Mouse (Mus musculus) midbrain, embryonic 14.5 days (tissue): ENCODE data around the gene Tpm3. TPM values are rescaled to one million over a fixed set of nuclear protein-coding genes. Genes with fewer than 3 reads are reported as not detected.

ENCODE experiments used
- ATAC-seq: fragments of 200-750 bp; cut with Nextera tagmentation; 2 replicates; pipeline ENCODE4 v1.8.0; 2017; ENCODE audit warnings: moderate number of reproducible peaks, moderate library complexity; ENCODE audit not compliant: low FRiP score, low TSS enrichment
- DNase-seq: peaks from one replicate; pipeline ENCODE4 v3.0.0-alpha.2; 2015
- H3K27ac ChIP-seq: fragments of 300-500 bp; sonication (generic); replicated peaks from 2 replicates; pipeline ENCODE4 v1.5.1; 2014; ENCODE audit warnings: mild to moderate bottlenecking, low read depth, low read length, moderate library complexity
- H3K27me3 ChIP-seq: fragments of 300-500 bp; sonication (generic); 2 replicates; pipeline ENCODE4 v1.6.1; 2014; ENCODE audit warnings: low read length, control low read depth, mixed read lengths; ENCODE audit not compliant: control insufficient read depth, insufficient read depth
- H3K36me3 ChIP-seq: fragments of 300-500 bp; sonication (generic); 2 replicates; pipeline ENCODE4 v1.6.1; 2014; ENCODE audit warnings: low read length, control low read depth; ENCODE audit not compliant: control insufficient read depth, insufficient read depth
- H3K4me1 ChIP-seq: fragments of 300-500 bp; sonication (generic); 2 replicates; pipeline ENCODE4 v1.6.1; 2014; ENCODE audit warnings: mild to moderate bottlenecking, antibody characterized with exemption, low read length, control low read depth; ENCODE audit not compliant: control insufficient read depth, insufficient read depth
- H3K4me2 ChIP-seq: fragments of 300-500 bp; sonication (generic); 2 replicates; pipeline ENCODE4 v1.6.1; 2014; ENCODE audit warnings: mild to moderate bottlenecking, low read length, moderate library complexity
- H3K4me3 ChIP-seq: fragments of 300-500 bp; sonication (generic); replicated peaks from 2 replicates; pipeline ENCODE4 v1.5.1; 2014; ENCODE audit warnings: low read depth, low read length
- H3K9ac ChIP-seq: fragments of 300-500 bp; sonication (generic); replicated peaks from 2 replicates; pipeline ENCODE4 v1.6.1; 2014; ENCODE audit warnings: mild to moderate bottlenecking, low read length, moderate library complexity
- H3K9me3 ChIP-seq: fragments of 300-500 bp; sonication (generic); 2 replicates; pipeline ENCODE4 v1.6.1; 2016; ENCODE audit warnings: low read length, control low read depth, mixed read lengths; ENCODE audit not compliant: control insufficient read depth
- WGBS: fragments of 180-500 bp; shearing (Covaris S2); extraction: QIAGEN DNeasy Blood & Tissue Kit; methylation state at CpG from one replicate; pipeline ENCODE4 v1.1.7; 2014; 5-methylcytosine and 5-hydroxymethylcytosine counted together
- microRNA counts: library from miRNA; unstranded; fragments of <30 nt; microRNA quantifications from one replicate; lab custom pipeline; 2016
- microRNA-seq: library from miRNA; unstranded; fragments of <30 nt; microRNA quantifications from one replicate; pipeline ENCODE4, GENCODE M21; 2016
- polyA plus RNA-seq: library from polyadenylated mRNA; unstranded; fragments of >200 nt; fragmentation: Nextera tagmentation; extraction: Ambion mirVana; gene quantifications from 2 replicates; pipeline ENCODE4 v1.2.1, GENCODE M21; 2014

Tpm3 gene
- polyA plus RNA-seq, 1 experiment from 2014 or later, result 357 TPM

DNA sequence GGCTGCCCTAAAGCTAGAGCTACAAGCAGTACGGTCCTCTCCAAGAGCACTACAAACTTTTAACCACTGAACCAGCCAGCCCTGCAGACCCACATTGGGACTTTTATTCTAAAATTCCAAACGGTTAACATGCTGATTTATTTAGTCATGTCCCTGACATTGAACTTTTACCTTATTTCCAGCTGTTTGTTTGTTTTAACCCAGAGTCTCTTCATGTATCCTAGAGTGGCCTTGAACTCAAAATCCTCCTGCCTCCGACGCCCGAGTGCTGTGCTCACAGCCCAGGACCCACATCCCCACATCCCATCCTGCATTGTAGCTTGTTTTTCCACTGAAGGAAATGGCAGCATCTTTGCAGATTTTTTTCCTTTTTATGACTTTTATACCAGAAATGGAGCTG lies 62.5 kb downstream of the Tpm3 start:
- Histone ChIP-seq H3K4me3 (no peak overlapping the region), H3K27me3 (no peaks in the 10 kb centered on the region), H3K4me1 (no peaks in the 10 kb centered on the region), H3K36me3 (no peaks in the 10 kb centered on the region), H3K4me2 (no peak overlapping the region), H3K9ac (no peak overlapping the region), H3K9me3 (no peaks in the 10 kb centered on the region), H3K27ac (no peak overlapping the region)
- 91% methylated on average over 5 of the region's 5 CpGs for WGBS
- DNase-seq, result no peak
- no peak for ATAC-seq

GRCm38 (mm10) chr3:90136660-90137059 lies 64.2 kb downstream of the Tpm3 start:
- Histone ChIP-seq H3K9me3 (no peaks in the 10 kb centered on the region), H3K27me3 (no peaks in the 10 kb centered on the region), H3K36me3 (no peaks in the 10 kb centered on the region), H3K9ac (no peak overlapping the region), H3K27ac (no peak overlapping the region), H3K4me2 (no peak overlapping the region), H3K4me1 (no peaks in the 10 kb centered on the region), H3K4me3 (no peak overlapping the region)
- ATAC-seq (no peak), DNase-seq (peak; percentile 32)
- WGBS, result 36% methylated on average over 13 of the region's 13 CpGs

GRCm38 (mm10) chr3:90137606-90138005 lies 65.2 kb downstream of the Tpm3 start:
- H3K27me3 ChIP-seq, result no peaks in the 10 kb centered on the region
- no peaks in the 10 kb centered on the region for H3K9me3 ChIP-seq
- ATAC-seq (no peak), DNase-seq (no peak)
- H3K27ac ChIP-seq, result no peak overlapping the region
- H3K4me2 ChIP-seq, result no peak overlapping the region
- no peak overlapping the region for H3K4me3 ChIP-seq
- no peaks in the 10 kb centered on the region for H3K36me3 ChIP-seq
- no peaks in the 10 kb centered on the region for H3K4me1 ChIP-seq
- H3K9ac ChIP-seq, result no peak overlapping the region
- WGBS, result 89% methylated on average over 1 of the region's 1 CpGs

DNA sequence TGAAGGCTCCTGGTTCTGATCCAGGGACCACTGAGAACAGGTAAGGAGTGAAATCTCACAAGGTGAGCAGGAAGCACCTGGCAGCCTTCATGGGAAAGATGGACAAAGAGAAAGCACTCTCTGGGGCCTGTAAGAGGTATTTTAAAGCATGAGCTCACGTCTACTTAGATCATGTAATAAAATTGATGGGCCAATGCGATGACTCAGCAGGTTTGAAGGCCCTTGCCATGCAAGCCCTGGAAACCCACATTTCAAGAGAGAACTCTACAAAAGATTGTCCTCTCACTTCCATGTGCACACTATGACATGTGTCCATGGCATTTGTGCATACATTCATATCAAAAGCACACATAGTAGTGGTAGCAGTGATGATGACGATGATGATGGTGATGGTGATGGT lies 67.5 kb downstream of the Tpm3 start:
- Histone ChIP-seq H3K9ac (no peak overlapping the region), H3K27me3 (no peaks in the 10 kb centered on the region), H3K4me3 (no peak overlapping the region), H3K36me3 (no peaks in the 10 kb centered on the region), H3K4me1 (no peaks in the 10 kb centered on the region), H3K27ac (no peak overlapping the region), H3K9me3 (no peaks in the 10 kb centered on the region), H3K4me2 (no peak overlapping the region)
- DNase-seq (no peak), ATAC-seq (no peak)
- 91% methylated on average over 3 of the region's 3 CpGs for WGBS

- DNase-seq (no peak), ATAC-seq (no peak)
- Histone ChIP-seq H3K27ac (no peak overlapping the region), H3K27me3 (no peaks in the 10 kb centered on the region), H3K4me3 (no peak overlapping the region), H3K36me3 (no peaks in the 10 kb centered on the region), H3K4me2 (no peak overlapping the region), H3K9ac (no peak overlapping the region), H3K4me1 (no peaks in the 10 kb centered on the region), H3K9me3 (no peaks in the 10 kb centered on the region)
- 88% methylated on average over 3 of the region's 3 CpGs for WGBS
These were observed 73.0 kb downstream of the Tpm3 start for GRCm38 (mm10) chr3:90145461-90145860.

GRCm38 (mm10) chr3:90146651-90147050 lies 74.2 kb downstream of the Tpm3 start:
- DNase-seq (no peak), ATAC-seq (no peak)
- 78% methylated on average over 1 of the region's 1 CpGs for WGBS
- Histone ChIP-seq H3K4me3 (no peak overlapping the region), H3K27me3 (no peaks in the 10 kb centered on the region), H3K4me1 (no peaks in the 10 kb centered on the region), H3K4me2 (no peak overlapping the region), H3K36me3 (no peaks in the 10 kb centered on the region), H3K27ac (no peak overlapping the region), H3K9me3 (no peaks in the 10 kb centered on the region), H3K9ac (no peak overlapping the region)

MicroRNAs within 50 kb of the gene (microRNA counts, 519-probe panel; counts per million panel counts)
- microRNA mmu-miR-190b (lab: Ali Mortazavi, UCI), result 4,996 counts per million, percentile 50 among the panel's probes with 10 or more counts

Small RNAs within 50 kb of the gene (microRNA-seq; reads per million reads assigned to microRNA genes)
- 21.6 reads per million, percentile 41 among the genes with 10 or more reads in this experiment for gene Mir190b

Other genes with a start within 250 kb of the Tpm3 start
- 0.57 and 2.0 TPM in 2 replicates for gene She, start 241.3 kb upstream of the Tpm3 start, polyA plus RNA-seq
- gene Il6ra, start 159.5 kb upstream of the Tpm3 start, polyA plus RNA-seq, result 0.27 and 0.66 TPM in 2 replicates
- gene Atp8b2, start 109.1 kb upstream of the Tpm3 start, polyA plus RNA-seq, result 13.6 and 14.7 TPM in 2 replicates
- 111 and 114 TPM in 2 replicates for gene Hax1, start 73.9 kb upstream of the Tpm3 start, polyA plus RNA-seq
- gene 4933434E20Rik, start 21.0 kb upstream of the Tpm3 start, polyA plus RNA-seq, result 229 and 241 TPM in 2 replicates
- 126 and 174 TPM in 2 replicates for gene Ubap2l, start 20.0 kb upstream of the Tpm3 start, polyA plus RNA-seq
- gene Nup210l, start 31.5 kb downstream of the Tpm3 start, polyA plus RNA-seq, result 0.18 and 0.61 TPM in 2 replicates
- 1,026 and 1,236 TPM in 2 replicates for gene Rps27, start 141.0 kb downstream of the Tpm3 start, polyA plus RNA-seq
- gene Rab13, start 141.0 kb downstream of the Tpm3 start, polyA plus RNA-seq, result 10.7 and 11.7 TPM in 2 replicates
- gene Jtb, start 158.9 kb downstream of the Tpm3 start, polyA plus RNA-seq, result 102 and 114 TPM in 2 replicates
- 2.1 and 2.7 TPM in 2 replicates for gene Creb3l4, start 170.9 kb downstream of the Tpm3 start, polyA plus RNA-seq
- gene Slc39a1, start 175.5 kb downstream of the Tpm3 start, polyA plus RNA-seq, result 44.0 and 46.6 TPM in 2 replicates
- gene Crtc2, start 181.5 kb downstream of the Tpm3 start, polyA plus RNA-seq, result 11.4 and 12.9 TPM in 2 replicates
- 7.3 and 7.6 TPM in 2 replicates for gene Dennd4b, start 192.5 kb downstream of the Tpm3 start, polyA plus RNA-seq
- gene Gatad2b, start 220.5 kb downstream of the Tpm3 start, polyA plus RNA-seq, result 16.0 and 22.9 TPM in 2 replicates